Mouse (Mus musculus): ENCODE results near the gene Kifc5b. TPM values are rescaled to one million over a fixed set of nuclear protein-coding genes. Genes with fewer than 3 reads are reported as not detected.

Kifc5b gene
- polyA plus RNA-seq, 1 experiment from 2014 or later: 4.3 TPM

Small RNA genes within 50 kb of the gene (microRNA-seq; reads per million reads assigned to microRNA genes)
- gene Gm27775 (not detected), gene Mir3083 (not detected), gene Mir6968 (1.1 reads per million)

Other genes with a start within 250 kb of the Kifc5b start
- gene Crebrf, start 201.4 kb upstream of the Kifc5b start, polyA plus RNA-seq (2015; fragmentation: Nextera tagmentation; extraction: Ambion mirVana): 14.9 and 16.8 TPM in 2 replicates
- gene Bnip1, start 136.0 kb upstream of the Kifc5b start, polyA plus RNA-seq (2015; fragmentation: Nextera tagmentation; extraction: Ambion mirVana): 51.0 and 54.5 TPM in 2 replicates
- gene Nkx2-5, start 72.1 kb upstream of the Kifc5b start, polyA plus RNA-seq (2015; fragmentation: Nextera tagmentation; extraction: Ambion mirVana): 0.59 TPM in 1 of 2 replicates, not detected in the other
- gene Phf1, start 16.0 kb downstream of the Kifc5b start, polyA plus RNA-seq (2015; fragmentation: Nextera tagmentation; extraction: Ambion mirVana): 17.2 and 18.3 TPM in 2 replicates
- gene Cuta, start 22.5 kb downstream of the Kifc5b start, polyA plus RNA-seq (2015; fragmentation: Nextera tagmentation; extraction: Ambion mirVana): 144 and 150 TPM in 2 replicates
- 6.5 and 7.3 TPM in 2 replicates for gene Syngap1, start 24.2 kb downstream of the Kifc5b start, polyA plus RNA-seq (2015; fragmentation: Nextera tagmentation; extraction: Ambion mirVana)
- 15.8 and 17.2 TPM in 2 replicates for gene Zbtb9, start 56.1 kb downstream of the Kifc5b start, polyA plus RNA-seq (2015; fragmentation: Nextera tagmentation; extraction: Ambion mirVana)
- gene Bak1, start 111.9 kb downstream of the Kifc5b start, polyA plus RNA-seq (2015; fragmentation: Nextera tagmentation; extraction: Ambion mirVana): 2.3 and 2.7 TPM in 2 replicates
- gene Itpr3, start 140.2 kb downstream of the Kifc5b start, polyA plus RNA-seq (2015; fragmentation: Nextera tagmentation; extraction: Ambion mirVana): 0.43 and 0.46 TPM in 2 replicates
- gene Uqcc2, start 216.8 kb downstream of the Kifc5b start, polyA plus RNA-seq (2015; fragmentation: Nextera tagmentation; extraction: Ambion mirVana): 278 and 295 TPM in 2 replicates